Mouse (Mus musculus) forebrain, embryonic 16.5 days (tissue): ENCODE measurements around the gene Gria4. TPM values are rescaled to one million over a fixed set of nuclear protein-coding genes. Genes with fewer than 3 reads are reported as not detected.

Experiments used
- ATAC-seq: fragments of 200-750 bp; cut with Nextera tagmentation; 2 replicates; pipeline ENCODE4 v1.8.0; 2017; ENCODE audit warnings: mild to moderate bottlenecking, moderate library complexity
- H3K27ac ChIP-seq: fragments of 300-500 bp; sonication (generic); 2 replicates; pipeline ENCODE4 v1.5.1; 2014; ENCODE audit warnings: low read length, control low read depth
- H3K27me3 ChIP-seq: fragments of 300-500 bp; sonication (generic); replicated peaks from 2 replicates; pipeline ENCODE4 v1.6.1; 2014; ENCODE audit warnings: low read length; ENCODE audit not compliant: control insufficient read depth, insufficient read depth
- H3K36me3 ChIP-seq: fragments of 300-500 bp; sonication (generic); 2 replicates; pipeline ENCODE4 v1.6.1; 2014; ENCODE audit not compliant: control insufficient read depth, insufficient read depth
- H3K4me1 ChIP-seq: fragments of 300-500 bp; sonication (generic); replicated peaks from 2 replicates; pipeline ENCODE4 v1.6.1; 2014; ENCODE audit warnings: low read length; ENCODE audit not compliant: control insufficient read depth, insufficient read depth
- H3K4me2 ChIP-seq: fragments of 300-500 bp; sonication (generic); 2 replicates; pipeline ENCODE4 v1.6.1; 2014; ENCODE audit warnings: mild to moderate bottlenecking, low read length, control low read depth
- H3K4me3 ChIP-seq: fragments of 300-500 bp; sonication (generic); replicated peaks from 2 replicates; pipeline ENCODE4 v1.5.1; 2014; ENCODE audit warnings: mild to moderate bottlenecking, low read length, control low read depth
- H3K9ac ChIP-seq: fragments of 300-500 bp; sonication (generic); replicated peaks from 2 replicates; pipeline ENCODE4 v1.6.1; 2014; ENCODE audit warnings: low read depth, low read length, control low read depth
- H3K9me3 ChIP-seq: fragments of 300-500 bp; sonication (generic); 2 replicates; pipeline ENCODE4 v1.6.1; 2016; ENCODE audit warnings: low read length; ENCODE audit not compliant: control insufficient read depth
- WGBS: fragments of 180-500 bp; shearing (Covaris S2); extraction: QIAGEN DNeasy Blood & Tissue Kit; methylation state at CpG from one replicate; pipeline ENCODE4 v1.1.7; 2014; 5-methylcytosine and 5-hydroxymethylcytosine counted together
- polyA plus RNA-seq: library from polyadenylated mRNA; unstranded; fragments of >200 nt; fragmentation: Nextera tagmentation; extraction: Ambion mirVana; gene quantifications from 2 replicates; pipeline ENCODE4 v1.2.1, GENCODE M21; 2015

Gene Gria4
- polyA plus RNA-seq, 1 experiment from 2014 or later = 27.1 TPM

DNA sequence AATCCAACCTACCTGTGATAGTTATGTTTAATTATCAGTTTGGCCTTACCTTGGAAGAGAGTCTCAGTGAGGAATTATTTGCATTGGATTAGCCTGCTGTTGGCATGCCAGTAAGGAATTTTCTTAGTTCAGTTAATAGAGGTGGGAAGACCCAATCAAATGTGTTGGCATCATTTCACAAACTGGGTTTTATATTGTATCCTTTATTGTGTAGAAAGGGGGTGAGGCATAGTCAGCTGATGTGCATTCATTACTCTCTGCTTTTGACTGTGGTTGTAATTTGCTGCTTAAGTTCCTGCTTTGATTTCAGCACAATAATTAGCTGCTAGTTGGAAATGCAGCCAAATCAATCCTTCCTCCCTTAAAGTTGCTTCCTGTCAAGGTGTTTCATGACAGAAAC, 83.7 kb downstream of the Gria4 start:
- no peak overlapping the region for H3K27ac ChIP-seq

DNA sequence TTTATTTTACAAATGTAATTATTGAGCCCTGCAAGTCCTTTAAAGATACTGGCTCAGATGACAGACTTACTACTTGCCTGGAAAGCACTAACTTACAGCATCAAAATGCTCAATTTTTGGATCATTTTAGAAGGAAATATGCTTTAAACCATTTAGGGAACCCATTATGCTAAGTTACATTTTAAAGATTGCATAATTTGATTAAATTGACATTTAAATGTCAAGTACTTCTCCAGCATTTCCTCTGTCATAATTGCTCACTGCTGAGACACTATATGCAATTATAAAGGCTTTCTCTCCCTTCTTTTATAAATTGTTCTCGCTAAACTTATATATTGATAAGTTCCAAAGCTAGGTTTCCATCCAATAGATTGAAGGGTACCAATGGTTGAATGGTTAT, 108.9 kb downstream of the Gria4 start:
- Histone ChIP-seq H3K4me1 (no peaks in the 10 kb centered on the region), H3K9ac (no peak overlapping the region), H3K36me3 (no peaks in the 10 kb centered on the region), H3K9me3 (no peaks in the 10 kb centered on the region), H3K4me3 (no peak overlapping the region), H3K4me2 (no peak overlapping the region), H3K27me3 (no peaks in the 10 kb centered on the region), H3K27ac (no peak overlapping the region)
- WGBS = 79% methylated on average over 1 of the region's 1 CpGs
- peak; percentile 64 for ATAC-seq

More for the DNA sequence above, 83.7 kb downstream of the Gria4 start:
- no peak overlapping the region for H3K4me3 ChIP-seq
- no peaks in the 10 kb centered on the region for H3K4me1 ChIP-seq
- no peaks in the 10 kb centered on the region for H3K9me3 ChIP-seq
- H3K36me3 ChIP-seq = no peaks in the 10 kb centered on the region
- ATAC-seq = peak; percentile 86
- no peaks in the 10 kb centered on the region for H3K27me3 ChIP-seq
- no peak overlapping the region for H3K4me2 ChIP-seq
- H3K9ac ChIP-seq = no peak overlapping the region

DNA sequence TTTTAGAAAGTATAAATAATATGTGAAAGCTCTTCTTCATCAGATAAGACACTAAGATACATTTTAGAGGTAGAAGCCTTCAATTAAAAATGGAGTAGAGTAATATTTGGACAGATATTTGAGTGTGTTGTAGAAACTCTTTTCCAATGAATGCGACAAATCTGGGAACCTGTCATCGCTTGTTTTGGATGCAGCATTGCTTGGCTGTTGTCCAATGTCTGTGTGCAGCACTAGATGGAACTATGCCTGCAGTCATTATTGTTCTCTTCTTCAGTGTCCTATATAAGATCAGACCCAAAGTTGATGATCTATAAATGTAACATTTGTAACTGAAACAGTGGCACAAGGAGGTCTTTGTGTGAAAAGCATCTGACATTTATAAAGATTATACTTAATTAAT, 115.8 kb downstream of the Gria4 start:
- ATAC-seq = peak; percentile 75

GRCm38 (mm10) chr9:4679099-4679498, 116.9 kb downstream of the Gria4 start:
- 69% methylated on average over 1 of the region's 1 CpGs for WGBS
- H3K4me3 ChIP-seq = no peak overlapping the region
- H3K4me1 ChIP-seq = peaks cover 3% of the 10 kb centered on the region; the same call in 1 of the 2 replicates
- H3K36me3 ChIP-seq = no peaks in the 10 kb centered on the region
- no peak overlapping the region for H3K4me2 ChIP-seq
- H3K9me3 ChIP-seq = no peaks in the 10 kb centered on the region
- H3K27ac ChIP-seq = no peak overlapping the region
- H3K27me3 ChIP-seq = no peaks in the 10 kb centered on the region
- no peak overlapping the region for H3K9ac ChIP-seq
- no peak for ATAC-seq

More for the DNA sequence above, 115.8 kb downstream of the Gria4 start:
- Histone ChIP-seq H3K27ac (no peak overlapping the region), H3K27me3 (no peaks in the 10 kb centered on the region), H3K9me3 (no peaks in the 10 kb centered on the region), H3K4me3 (no peak overlapping the region), H3K36me3 (no peaks in the 10 kb centered on the region), H3K4me2 (no peak overlapping the region), H3K4me1 (peaks cover 3% of the 10 kb centered on the region; the same call in 1 of the 2 replicates), H3K9ac (no peak overlapping the region)
- 34% methylated on average over 2 of the region's 2 CpGs for WGBS

- no peaks in the 10 kb centered on the region for H3K27me3 ChIP-seq
- H3K9me3 ChIP-seq = no peaks in the 10 kb centered on the region
- 86% methylated on average over 2 of the region's 2 CpGs for WGBS
- H3K4me1 ChIP-seq = no peaks in the 10 kb centered on the region
- H3K9ac ChIP-seq = no peak overlapping the region
- H3K36me3 ChIP-seq = no peaks in the 10 kb centered on the region
- no peak overlapping the region for H3K4me2 ChIP-seq
- no peak for ATAC-seq
- no peak overlapping the region for H3K4me3 ChIP-seq
- no peak overlapping the region for H3K27ac ChIP-seq
Observed at GRCm38 (mm10) chr9:4665691-4666090, 130.3 kb downstream of the Gria4 start.

DNA sequence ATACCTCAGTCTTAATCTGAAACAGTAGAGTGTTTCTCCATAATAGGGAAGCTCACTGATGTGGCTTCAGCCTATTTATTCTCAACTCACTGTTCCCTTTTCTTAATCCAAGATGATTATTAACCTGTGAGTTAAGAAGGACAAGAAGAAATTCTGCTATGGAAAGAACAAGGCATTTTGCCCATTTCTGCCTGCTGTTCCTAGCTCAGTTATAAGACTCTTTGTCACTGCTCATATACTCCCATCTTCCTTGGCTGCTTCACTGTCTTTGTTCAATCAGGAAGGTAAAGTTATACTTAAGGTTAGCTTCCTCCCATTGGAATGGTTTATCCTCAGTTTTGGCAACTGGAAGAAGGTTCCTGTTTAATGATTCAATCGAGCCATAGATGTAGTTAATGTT, 133.6 kb downstream of the Gria4 start:
- ATAC-seq = no peak
- no peaks in the 10 kb centered on the region for H3K27me3 ChIP-seq
- H3K4me2 ChIP-seq = no peak overlapping the region
- no peaks in the 10 kb centered on the region for H3K4me1 ChIP-seq
- H3K27ac ChIP-seq = no peak overlapping the region
- no peaks in the 10 kb centered on the region for H3K36me3 ChIP-seq
- H3K9ac ChIP-seq = no peak overlapping the region
- H3K4me3 ChIP-seq = no peak overlapping the region
- H3K9me3 ChIP-seq = no peaks in the 10 kb centered on the region
- 89% methylated on average over 1 of the region's 1 CpGs for WGBS

GRCm38 (mm10) chr9:4658951-4659350, 137.1 kb downstream of the Gria4 start:
- H3K4me3 ChIP-seq = no peak overlapping the region
- no peaks in the 10 kb centered on the region for H3K9me3 ChIP-seq
- H3K27me3 ChIP-seq = no peaks in the 10 kb centered on the region
- H3K36me3 ChIP-seq = no peaks in the 10 kb centered on the region
- no peak for ATAC-seq
- H3K9ac ChIP-seq = no peak overlapping the region
- H3K4me1 ChIP-seq = no peaks in the 10 kb centered on the region
- H3K27ac ChIP-seq = no peak overlapping the region
- no peak overlapping the region for H3K4me2 ChIP-seq

DNA sequence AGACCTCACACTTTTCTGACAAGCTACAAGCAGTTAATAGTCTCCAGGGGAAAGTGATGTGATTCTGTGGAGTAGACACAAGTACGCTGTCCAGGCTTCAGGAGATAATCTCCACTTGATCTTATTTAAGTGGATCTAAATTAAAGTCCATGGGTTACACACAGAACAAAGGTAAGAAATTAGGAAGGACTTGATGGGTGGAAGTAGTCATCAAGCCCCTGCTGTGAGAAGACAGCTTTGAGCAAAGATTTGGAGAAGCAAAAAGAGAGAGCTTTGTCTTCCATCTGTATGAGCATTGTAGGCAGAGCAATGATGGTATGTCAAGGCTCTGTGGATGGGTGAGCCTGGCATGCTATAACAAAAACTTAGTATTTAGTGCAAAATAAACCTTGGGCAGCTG, 141.7 kb downstream of the Gria4 start:
- Histone ChIP-seq H3K4me1 (no peaks in the 10 kb centered on the region), H3K4me2 (no peak overlapping the region), H3K4me3 (no peak overlapping the region), H3K36me3 (no peaks in the 10 kb centered on the region), H3K9me3 (no peaks in the 10 kb centered on the region), H3K9ac (no peak overlapping the region), H3K27ac (no peak overlapping the region), H3K27me3 (no peaks in the 10 kb centered on the region)
- 42% methylated on average over 1 of the region's 1 CpGs for WGBS
- no peak for ATAC-seq

DNA sequence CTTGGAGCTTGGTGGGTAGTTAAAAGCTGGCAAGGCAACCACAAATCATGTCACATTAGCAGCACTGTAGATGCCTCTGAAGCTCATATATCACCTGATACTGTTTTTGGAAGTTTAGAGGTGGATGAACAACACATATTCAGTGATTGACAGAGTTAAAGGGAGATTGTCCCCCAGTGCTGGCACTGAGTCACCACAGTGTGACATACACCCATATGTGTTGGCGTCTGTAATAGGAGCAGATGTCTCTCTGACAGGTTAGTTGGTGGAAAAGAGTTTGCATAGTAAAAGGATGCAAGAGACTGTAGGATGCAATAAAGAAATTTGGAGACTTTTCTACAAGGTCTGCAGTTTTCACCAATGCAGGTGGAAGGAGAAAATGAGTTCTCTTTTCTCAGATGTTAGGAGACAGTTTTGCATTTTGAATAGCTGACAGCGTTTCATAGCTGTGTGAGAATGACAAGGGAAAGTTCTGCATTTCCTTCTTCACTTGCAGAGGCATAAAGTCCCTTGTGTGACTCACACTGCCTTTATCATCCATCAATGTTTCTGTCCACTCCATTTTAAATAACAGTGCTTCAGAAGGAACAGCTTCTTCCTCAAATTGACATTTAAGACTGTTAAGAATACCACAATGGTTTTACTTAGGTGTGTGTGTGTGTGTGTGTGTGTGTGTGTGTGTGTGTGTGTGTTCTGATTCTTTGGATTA, 156.7 kb downstream of the Gria4 start:
- ATAC-seq = peak; percentile 96
- Histone ChIP-seq H3K27me3 (no peaks in the 10 kb centered on the region), H3K36me3 (no peaks in the 10 kb centered on the region), H3K9ac (no peak overlapping the region), H3K27ac (no peak overlapping the region), H3K4me2 (no peak overlapping the region), H3K9me3 (no peaks in the 10 kb centered on the region), H3K4me3 (no peak overlapping the region), H3K4me1 (no peaks in the 10 kb centered on the region)
- 60% methylated on average over 2 of the region's 2 CpGs for WGBS

DNA sequence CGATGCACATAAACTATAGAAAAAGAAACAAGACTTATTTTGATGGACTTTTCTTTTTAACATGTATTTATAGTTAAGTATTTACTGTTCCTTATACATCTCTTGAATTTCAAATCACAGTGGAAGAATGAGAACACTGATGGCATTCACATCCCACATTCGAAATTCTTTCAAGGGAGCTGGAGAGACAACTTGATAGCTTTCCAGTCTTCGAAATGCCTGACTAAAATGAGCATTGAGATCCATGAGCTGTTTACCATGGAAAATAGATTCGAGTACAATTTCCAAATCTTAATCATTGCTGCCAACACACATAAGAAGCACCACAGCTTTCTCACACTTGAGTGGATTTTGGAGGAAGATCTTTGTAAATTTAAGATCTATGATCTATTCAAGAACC, 164.1 kb downstream of the Gria4 start:
- Histone ChIP-seq H3K4me3 (no peak overlapping the region), H3K9ac (no peak overlapping the region), H3K9me3 (no peaks in the 10 kb centered on the region), H3K27ac (no peak overlapping the region), H3K27me3 (no peaks in the 10 kb centered on the region), H3K4me2 (no peak overlapping the region), H3K4me1 (no peaks in the 10 kb centered on the region), H3K36me3 (no peaks in the 10 kb centered on the region)
- no peak for ATAC-seq
- 69% methylated on average over 4 of the region's 4 CpGs for WGBS
